Mouse (Mus musculus) lung, adult 2 months (tissue): ENCODE results near the gene Sumo2.

Source experiments
- CTCF ChIP-seq: fragments of 200-500 bp; IDR thresholded peaks from 2 replicates; pipeline ENCODE4 v1.5.1; 2011; ENCODE audit warnings: mild to moderate bottlenecking, low read length, control low read depth; ENCODE audit not compliant: insufficient read depth
- POLR2A ChIP-seq: fragments of 200-500 bp; IDR thresholded peaks from 2 replicates; pipeline ENCODE4 v1.6.1; 2011; ENCODE audit warnings: low read depth, mild to moderate bottlenecking, control low read depth, low read length, borderline replicate concordance; ENCODE audit errors: extremely low read depth

- TF ChIP-seq POLR2A, result no peak
- TF ChIP-seq CTCF, result no peak
These were observed 1.2 kb downstream of the Sumo2 start for GRCm38 (mm10) chr11:115534759-115535371.
